Mouse (Mus musculus) small intestine, adult 2 months (tissue): ENCODE results near the gene Cib4.

Experiments used
- CTCF ChIP-seq: fragments of 200-500 bp; IDR thresholded peaks from 2 replicates; pipeline ENCODE4 v1.5.1; 2012; ENCODE audit warnings: low read depth, mild to moderate bottlenecking, control low read depth, inconsistent platforms, low read length, moderate library complexity, mixed read lengths; ENCODE audit not compliant: insufficient replicate concordance, insufficient read length; ENCODE audit errors: extremely low read depth
- POLR2A ChIP-seq: fragments of 200-500 bp; IDR thresholded peaks from 2 replicates; pipeline ENCODE4 v1.6.1; 2012; ENCODE audit warnings: low read depth, mild to moderate bottlenecking, control low read depth, inconsistent platforms, low read length, moderate library complexity

- no peak for TF ChIP-seq CTCF
- TF ChIP-seq POLR2A = no peak
Observed at GRCm38 (mm10) chr5:30493723-30494122, 51.9 kb downstream of the Cib4 start.
